Mouse (Mus musculus) myocyte (in vitro differentiated cells): ENCODE results near the gene A930002H24Rik. TPM values are rescaled to one million over a fixed set of nuclear protein-coding genes. Genes with fewer than 3 reads are reported as not detected.

ENCODE experiments used
- H3K27me3 ChIP-seq: one replicate; pipeline ENCODE4 v1.6.1; 2011; ENCODE audit not compliant: control insufficient read depth, insufficient read depth, insufficient read length
- H3K36me3 ChIP-seq: one replicate; pipeline ENCODE4 v1.6.1; 2011; ENCODE audit not compliant: control insufficient read depth, insufficient read depth
- H3K4me2 ChIP-seq: one replicate; pipeline ENCODE4 v1.6.1; 2011; ENCODE audit warnings: low read depth, control low read depth
- H3K4me3 ChIP-seq: one replicate; pipeline ENCODE4 v1.5.1; 2011; ENCODE audit warnings: mild to moderate bottlenecking, control low read depth, moderate library complexity
- H3K79me2 ChIP-seq: one replicate; pipeline ENCODE4 v1.6.1; 2011; ENCODE audit not compliant: control insufficient read depth, insufficient read depth
- H3ac ChIP-seq: one replicate; pipeline ENCODE4 v1.6.1; 2011; ENCODE audit not compliant: control insufficient read depth, insufficient read length
- CEBPB ChIP-seq: IDR thresholded peaks from 2 replicates; pipeline ENCODE4 v1.6.1; 2011; ENCODE audit warnings: mild to moderate bottlenecking, moderate library complexity; ENCODE audit not compliant: poor library complexity, insufficient read depth, severe bottlenecking
- E2F4 ChIP-seq: IDR thresholded peaks from one replicate; pipeline ENCODE4 v1.6.1; 2011; ENCODE audit warnings: mild to moderate bottlenecking, control low read depth, moderate library complexity; ENCODE audit not compliant: insufficient read depth
- MAX ChIP-seq: IDR thresholded peaks from one replicate; pipeline ENCODE4 v1.6.1; 2011; ENCODE audit warnings: low read depth, mild to moderate bottlenecking, control low read depth
- MYOD1 ChIP-seq, 3 experiments: IDR thresholded peaks; one replicate each; pipeline ENCODE4 v1.6.1; 2011; ENCODE audit warnings: control low read depth in 2 of 3, low read depth in 2 of 3, mild to moderate bottlenecking in 2 of 3, moderate library complexity in 1 of 3; ENCODE audit not compliant: insufficient read length in 2 of 3, control insufficient read depth in 1 of 3
- MYOG ChIP-seq, 3 experiments: IDR thresholded peaks; one replicate each; pipeline ENCODE4 v1.6.1; 2011; ENCODE audit warnings: control low read depth in 2 of 3, low read depth in 2 of 3, mild to moderate bottlenecking in 2 of 3; ENCODE audit not compliant: insufficient read length in 2 of 3, control insufficient read depth in 1 of 3, insufficient read depth in 1 of 3
- POLR2A ChIP-seq: IDR thresholded peaks from one replicate; pipeline ENCODE4 v1.6.1; 2011; ENCODE audit warnings: low read depth, mild to moderate bottlenecking, control low read depth, moderate library complexity; ENCODE audit not compliant: insufficient read length
- POLR2AphosphoS2 ChIP-seq: IDR thresholded peaks from one replicate; pipeline ENCODE4 v1.6.1; 2011; ENCODE audit warnings: low read depth, control low read depth; ENCODE audit not compliant: insufficient read length
- REST ChIP-seq: IDR thresholded peaks from one replicate; pipeline ENCODE4 v1.6.1; 2011; ENCODE audit warnings: mild to moderate bottlenecking, control low read depth, moderate library complexity; ENCODE audit not compliant: insufficient read depth, insufficient read length
- SRF ChIP-seq: IDR thresholded peaks from one replicate; pipeline ENCODE4 v1.6.1; 2011; ENCODE audit warnings: low read depth; ENCODE audit not compliant: control insufficient read depth, insufficient read length
- TCF12 ChIP-seq: IDR thresholded peaks from one replicate; pipeline ENCODE4 v1.6.1; 2011; ENCODE audit warnings: mild to moderate bottlenecking, control low read depth; ENCODE audit not compliant: poor library complexity, insufficient read depth, severe bottlenecking
- TCF3 ChIP-seq: IDR thresholded peaks from one replicate; pipeline ENCODE4 v1.6.1; 2011; ENCODE audit warnings: low read depth, control low read depth; ENCODE audit not compliant: insufficient read length
- USF1 ChIP-seq: IDR thresholded peaks from one replicate; pipeline ENCODE4 v1.6.1; 2011; ENCODE audit warnings: low read depth, mild to moderate bottlenecking, control low read depth, moderate library complexity
- polyA plus RNA-seq: library from polyadenylated mRNA; unstranded; fragments of >200 nt; fragmentation: generic; extraction: Trizol; gene quantifications from one replicate; pipeline ENCODE4 v1.2.1, GENCODE M21; 2012; ENCODE audit warnings: missing spikeins

The A930002H24Rik gene
- polyA plus RNA-seq, 1 experiment, result 1.6 TPM

GRCm38 (mm10) chr17:63886988-63887387 lies 23.4 kb upstream of the A930002H24Rik start:
- H3K36me3 ChIP-seq, result no peaks in the 10 kb centered on the region

GRCm38 (mm10) chr17:63880009-63880408 lies 16.4 kb upstream of the A930002H24Rik start:
- Histone ChIP-seq H3K4me2 (no peak overlapping the region), H3K4me3 (no peak overlapping the region), H3K36me3 (no peaks in the 10 kb centered on the region), H3K27me3 (no peaks in the 10 kb centered on the region), H3ac (no peak overlapping the region), H3K79me2 (peaks cover 69% of the 10 kb centered on the region)
- TF ChIP-seq POLR2AphosphoS2 (no peak), MAX (no peak), MYOD1 (IDR thresholded peaks at IDR 0.05; ENCODE audit: control insufficient read depth in 1 of 3, insufficient read length in 2 of 3, low read depth in 2 of 3) (no peak), POLR2A (no peak), REST (no peak), TCF3 (no peak), E2F4 (no peak), USF1 (no peak), SRF (no peak), TCF12 (no peak), MYOG (IDR thresholded peaks at IDR 0.05; ENCODE audit: control insufficient read depth in 1 of 3, insufficient read depth in 1 of 3, insufficient read length in 2 of 3, low read depth in 2 of 3) (no peak), CEBPB (no peak)

More at GRCm38 (mm10) chr17:63886988-63887387, 23.4 kb upstream of the A930002H24Rik start:
- Histone ChIP-seq H3K4me2 (no peak overlapping the region), H3K4me3 (no peak overlapping the region), H3K27me3 (no peaks in the 10 kb centered on the region), H3K79me2 (peaks cover 52% of the 10 kb centered on the region), H3ac (no peak overlapping the region)
- peak; percentile 91 for TF ChIP-seq CEBPB
- no peak for TF ChIP-seq E2F4
- TF ChIP-seq POLR2A, result no peak

- peaks cover 70% of the 10 kb centered on the region for H3K79me2 ChIP-seq
- no peak overlapping the region for H3ac ChIP-seq
- TF ChIP-seq MYOD1 (IDR thresholded peaks at IDR 0.05; ENCODE audit: control insufficient read depth in 1 of 3, insufficient read length in 2 of 3, low read depth in 2 of 3), result peak; percentile 69 to 95 (median 94)
- TF ChIP-seq SRF, result no peak
- peak; percentile 63 for TF ChIP-seq TCF12
- TF ChIP-seq MYOG (IDR thresholded peaks at IDR 0.05; ENCODE audit: control insufficient read depth in 1 of 3, insufficient read depth in 1 of 3, insufficient read length in 2 of 3, low read depth in 2 of 3), result peak in 2 of 3 experiments; percentile 60 to 84
- peak overlapping the region; percentile 27 for H3K4me2 ChIP-seq
- no peak overlapping the region for H3K4me3 ChIP-seq
- no peaks in the 10 kb centered on the region for H3K27me3 ChIP-seq
- H3K36me3 ChIP-seq, result no peaks in the 10 kb centered on the region
These were observed 15.3 kb upstream of the A930002H24Rik start for GRCm38 (mm10) chr17:63878889-63879288.

- Histone ChIP-seq H3K27me3 (no peaks in the 10 kb centered on the region), H3K79me2 (peaks cover 83% of the 10 kb centered on the region), H3K4me3 (no peak overlapping the region), H3K36me3 (peaks cover 8% of the 10 kb centered on the region), H3K4me2 (no peak overlapping the region), H3ac (no peak overlapping the region)
- TF ChIP-seq USF1 (no peak), TCF3 (no peak), MAX (no peak), REST (no peak), MYOG (IDR thresholded peaks at IDR 0.05; ENCODE audit: control insufficient read depth in 1 of 3, insufficient read depth in 1 of 3, insufficient read length in 2 of 3, low read depth in 2 of 3) (no peak)
These were observed 8.2 kb upstream of the A930002H24Rik start for GRCm38 (mm10) chr17:63871773-63872172.

- peaks cover 45% of the 10 kb centered on the region for H3K79me2 ChIP-seq
- peak overlapping the region; percentile 68 for H3K4me2 ChIP-seq
- no peaks in the 10 kb centered on the region for H3K36me3 ChIP-seq
- H3ac ChIP-seq, result peak overlapping the region; percentile 83
- peak overlapping the region; percentile 50 for H3K4me3 ChIP-seq
- TF ChIP-seq MYOG (IDR thresholded peaks at IDR 0.05; ENCODE audit: control insufficient read depth in 1 of 3, insufficient read depth in 1 of 3, insufficient read length in 2 of 3, low read depth in 2 of 3) (peak in 1 of 3 experiments; percentile 23), USF1 (no peak), MYOD1 (IDR thresholded peaks at IDR 0.05; ENCODE audit: control insufficient read depth in 1 of 3, insufficient read length in 2 of 3, low read depth in 2 of 3) (no peak), POLR2A (peak; percentile 27), CEBPB (no peak), REST (no peak)
- no peaks in the 10 kb centered on the region for H3K27me3 ChIP-seq
These were observed 580 bp upstream of the A930002H24Rik start for GRCm38 (mm10) chr17:63864171-63864571.

GRCm38 (mm10) chr17:63863012-63863630 lies 470 bp downstream of the A930002H24Rik start, which contains the start of gene Fer:
TSS of gene Fer (plus strand) at chr17:63863062.
- Histone ChIP-seq H3K79me2 (peaks cover 35% of the 10 kb centered on the region), H3K4me3 (peak within 1 kb of the TSS; percentile 50), H3K36me3 (no peaks in the 10 kb centered on the region), H3K4me2 (peak within 1 kb of the TSS; percentile 99), H3ac (peak within 1 kb of the TSS; percentile 83), H3K27me3 (no peaks in the 10 kb centered on the region)
- TF ChIP-seq POLR2A, result no peak
- TF ChIP-seq E2F4, result no peak
- TF ChIP-seq TCF12, result no peak
- no peak for TF ChIP-seq REST
- TF ChIP-seq MYOG (IDR thresholded peaks at IDR 0.05; ENCODE audit: control insufficient read depth in 1 of 3, insufficient read depth in 1 of 3, insufficient read length in 2 of 3, low read depth in 2 of 3), result no peak
- TF ChIP-seq SRF, result no peak
- no peak for TF ChIP-seq MYOD1 (IDR thresholded peaks at IDR 0.05; ENCODE audit: control insufficient read depth in 1 of 3, insufficient read length in 2 of 3, low read depth in 2 of 3)
- no peak for TF ChIP-seq MAX
- TF ChIP-seq USF1, result no peak
- no peak for TF ChIP-seq POLR2AphosphoS2
- no peak for TF ChIP-seq TCF3
- TF ChIP-seq CEBPB, result no peak
